Mouse (Mus musculus) ovary, postnatal 10 days (tissue): Measurements from ENCODE around the gene Chst10.

Source experiments
- DNase-seq: peaks from one replicate; pipeline ENCODE4 v3.0.0; 2022; ENCODE audit warnings: low spot score

Chst10 gene

GRCm38 (mm10) chr1:38897431-38898248 lies at the start of gene Chst10:
Gene Chst10, minus strand, starts transcription at chr1:38898161.
- DNase-seq: peak; percentile 31

- no peak for DNase-seq
These were observed 41.6 kb upstream of the Chst10 start for GRCm38 (mm10) chr1:38939608-38940007.

- DNase-seq: no peak
These were observed 40.9 kb upstream of the Chst10 start, which contains the start of gene Nms for GRCm38 (mm10) chr1:38938849-38939248. Gene Nms, plus strand, starts transcription at chr1:38939149.

GRCm38 (mm10) chr1:38936780-38937179 lies 38.8 kb upstream of the Chst10 start:
- DNase-seq: no peak

DNA sequence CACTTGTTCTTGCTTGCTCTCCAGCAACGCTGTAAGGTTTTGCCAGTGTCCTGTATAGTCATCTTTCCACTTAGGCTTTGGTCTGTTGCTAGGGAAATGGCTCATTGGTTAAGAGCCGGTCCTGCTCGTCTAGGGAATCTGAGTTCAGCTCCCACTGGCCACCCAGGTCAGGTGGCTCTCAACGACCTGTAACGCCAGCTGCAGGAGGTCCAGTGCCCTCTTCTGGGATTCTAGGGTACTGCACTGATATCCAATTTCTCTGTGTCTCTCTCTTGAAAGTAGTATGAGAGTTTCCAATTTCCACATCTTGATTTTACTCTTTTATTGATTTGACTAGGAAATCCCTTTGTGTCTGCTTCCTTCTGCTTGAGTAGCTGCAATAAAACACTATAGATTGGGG lies 36.7 kb upstream of the Chst10 start:
- DNase-seq: no peak

DNA sequence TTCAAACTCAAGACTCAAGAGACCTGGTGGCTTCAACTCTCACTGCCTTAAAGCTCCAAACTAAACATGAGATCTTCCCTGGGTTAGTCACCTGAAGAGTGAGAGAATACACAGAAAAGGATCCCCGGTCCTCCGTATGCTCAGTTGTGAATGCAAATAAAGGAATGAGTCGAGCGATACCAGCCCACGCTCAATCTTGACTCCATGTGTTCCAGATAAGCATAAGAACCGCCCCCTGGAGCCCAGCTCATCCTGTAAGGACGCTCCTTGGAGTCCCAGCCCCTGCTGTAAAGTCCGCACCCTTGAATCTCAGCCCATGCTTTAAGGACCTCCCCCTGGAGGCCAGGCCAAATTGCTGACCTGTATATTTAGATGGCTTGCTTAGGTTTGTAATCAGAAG lies 32.8 kb upstream of the Chst10 start:
- no peak for DNase-seq

DNA sequence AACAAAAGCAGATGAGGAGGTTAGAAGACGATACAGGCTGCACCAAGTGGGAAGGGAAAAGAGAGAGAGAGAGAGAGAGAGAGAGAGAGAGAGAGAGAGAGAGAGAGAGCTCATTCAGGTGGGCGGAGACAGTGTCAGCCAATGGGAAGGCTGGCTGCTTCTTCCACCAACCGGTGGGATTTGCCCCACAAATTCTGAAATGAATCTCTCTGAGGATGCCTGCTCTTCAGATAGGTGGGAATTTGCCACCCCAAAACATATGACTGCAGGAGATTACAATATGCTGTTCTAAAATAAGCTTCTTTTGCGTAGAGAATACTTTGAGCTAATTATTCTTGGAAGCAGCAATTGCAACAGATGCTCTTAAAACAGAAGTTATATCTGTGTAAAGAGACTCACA lies 31.5 kb upstream of the Chst10 start:
- no peak for DNase-seq

GRCm38 (mm10) chr1:38928996-38929395 lies 31.0 kb upstream of the Chst10 start:
- no peak for DNase-seq

DNA sequence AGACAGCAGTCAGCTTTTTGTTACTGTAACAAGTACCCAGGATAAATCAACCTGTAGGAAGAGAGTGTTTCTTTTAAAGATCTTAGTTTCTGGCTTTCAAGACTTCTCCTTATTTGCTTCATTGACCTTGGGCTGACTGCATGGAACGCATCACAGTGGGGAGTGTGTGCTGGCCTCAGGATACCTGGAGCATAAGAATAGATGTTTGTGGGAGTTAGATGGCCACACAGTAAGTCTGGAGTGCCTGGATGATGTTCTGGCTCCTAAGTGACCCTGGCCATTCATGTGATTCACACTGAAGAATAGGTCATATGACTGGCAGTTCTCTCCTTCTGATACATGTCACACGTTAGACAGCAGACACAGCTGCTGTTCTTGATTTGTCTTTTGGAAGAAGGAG lies 6.0 kb upstream of the Chst10 start:
- no peak for DNase-seq

DNA sequence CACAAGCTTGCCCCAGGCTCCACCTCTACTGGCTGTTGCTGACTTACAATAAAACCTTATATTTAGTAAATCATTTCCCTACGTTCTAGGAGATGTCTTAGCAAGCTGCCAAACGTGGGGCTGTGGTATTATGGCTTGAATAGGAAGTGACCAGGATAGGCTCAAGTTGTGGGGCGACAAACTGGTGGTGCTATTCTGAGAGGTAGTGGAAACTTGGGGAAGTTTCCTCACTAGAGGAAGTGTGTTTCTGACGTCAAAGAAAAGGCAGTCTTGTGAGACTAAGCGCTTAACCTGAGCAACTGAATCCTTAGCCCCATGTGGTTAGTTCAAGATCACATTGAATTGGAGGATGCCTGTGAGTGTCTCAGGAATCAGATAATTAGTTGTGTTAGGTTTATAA lies 4.6 kb upstream of the Chst10 start:
- no peak for DNase-seq

DNA sequence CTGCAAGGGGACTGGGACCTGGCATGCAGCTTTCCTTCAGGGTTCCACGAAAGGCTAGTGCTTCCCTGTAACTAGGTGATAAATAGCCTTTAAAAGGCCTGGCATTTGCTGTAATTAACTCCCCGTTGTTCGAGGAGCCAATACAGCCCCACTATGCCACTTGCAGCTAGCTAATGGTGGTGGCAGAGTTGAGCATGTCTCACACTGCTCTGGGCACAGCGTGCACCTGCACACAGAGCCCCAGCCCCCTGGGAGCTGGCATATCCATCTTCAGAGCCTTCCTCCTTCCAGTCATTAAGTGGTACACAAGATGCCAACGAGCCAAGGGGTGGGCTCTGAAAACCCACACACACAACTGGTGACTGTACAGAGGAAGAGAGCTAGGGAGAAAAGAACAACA lies 4.9 kb downstream of the Chst10 start:
- no peak for DNase-seq

DNA sequence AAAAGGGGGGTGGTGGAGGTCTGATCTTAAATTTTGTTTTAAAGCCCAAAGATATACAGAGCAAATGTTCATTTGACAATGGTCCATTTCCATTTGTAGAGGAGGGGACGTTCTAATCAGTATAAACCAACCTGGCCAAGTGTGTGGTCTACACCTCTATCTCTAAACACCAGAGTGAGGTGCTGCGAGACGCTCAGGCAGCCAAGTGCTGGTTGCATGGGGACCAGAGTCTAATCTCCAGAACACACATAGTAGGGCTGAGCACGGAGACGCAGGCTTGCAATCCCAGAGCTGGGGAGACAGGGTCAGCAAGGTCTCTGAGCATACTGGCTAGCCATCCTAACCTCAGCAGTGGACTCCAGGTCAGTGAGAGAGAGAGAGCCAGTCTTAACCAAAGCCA lies 6.5 kb downstream of the Chst10 start:
- no peak for DNase-seq

DNA sequence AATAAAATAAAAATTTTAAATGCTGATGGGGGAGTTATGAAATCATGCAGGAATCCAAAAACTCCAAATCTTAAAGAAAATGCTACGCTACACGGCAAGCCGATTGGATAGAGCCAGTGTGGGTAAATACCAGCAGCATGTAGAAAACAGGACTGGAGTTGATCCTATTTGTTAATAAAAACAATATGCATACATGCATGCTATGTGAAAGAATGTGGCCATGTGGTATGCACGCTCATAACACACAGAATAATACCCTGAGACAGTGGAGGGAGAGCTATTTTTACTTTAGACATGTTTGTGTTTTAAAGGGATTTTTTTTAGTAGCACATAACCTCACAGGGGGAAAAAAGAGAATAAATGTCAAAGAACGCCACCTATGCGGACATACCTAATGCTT lies 9.2 kb downstream of the Chst10 start:
- no peak for DNase-seq

- DNase-seq: no peak
These were observed 10.9 kb downstream of the Chst10 start for GRCm38 (mm10) chr1:38887011-38887410.

- DNase-seq: no peak
These were observed 11.4 kb downstream of the Chst10 start for GRCm38 (mm10) chr1:38886602-38887001.

GRCm38 (mm10) chr1:38885956-38886355 lies 12.0 kb downstream of the Chst10 start:
- DNase-seq: no peak

GRCm38 (mm10) chr1:38883766-38884165 lies 14.2 kb downstream of the Chst10 start:
- DNase-seq: no peak

DNA sequence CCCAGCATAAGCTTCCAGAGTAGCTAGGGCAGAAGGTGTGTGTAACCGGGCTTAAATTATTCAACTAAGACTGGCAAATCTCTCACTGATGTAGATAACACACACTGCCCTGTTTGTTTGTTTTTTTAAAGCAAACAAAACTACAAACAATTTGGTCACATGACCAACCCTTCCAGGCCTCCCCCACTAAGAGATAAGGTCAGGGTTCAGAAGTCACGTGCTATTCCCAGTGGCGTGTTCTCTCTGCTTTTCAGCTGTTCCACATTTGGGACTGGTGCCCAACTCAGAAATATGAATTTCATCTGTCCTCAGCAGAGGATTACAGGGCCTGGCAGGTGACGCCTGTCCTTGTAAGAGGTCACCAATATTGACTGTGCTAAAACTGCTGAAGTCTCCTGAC lies 15.2 kb downstream of the Chst10 start:
- DNase-seq: no peak

- DNase-seq: no peak
These were observed 16.6 kb downstream of the Chst10 start for GRCm38 (mm10) chr1:38881366-38881765.

GRCm38 (mm10) chr1:38876671-38877382 lies 21.1 kb downstream of the Chst10 start:
- DNase-seq: no peak

DNA sequence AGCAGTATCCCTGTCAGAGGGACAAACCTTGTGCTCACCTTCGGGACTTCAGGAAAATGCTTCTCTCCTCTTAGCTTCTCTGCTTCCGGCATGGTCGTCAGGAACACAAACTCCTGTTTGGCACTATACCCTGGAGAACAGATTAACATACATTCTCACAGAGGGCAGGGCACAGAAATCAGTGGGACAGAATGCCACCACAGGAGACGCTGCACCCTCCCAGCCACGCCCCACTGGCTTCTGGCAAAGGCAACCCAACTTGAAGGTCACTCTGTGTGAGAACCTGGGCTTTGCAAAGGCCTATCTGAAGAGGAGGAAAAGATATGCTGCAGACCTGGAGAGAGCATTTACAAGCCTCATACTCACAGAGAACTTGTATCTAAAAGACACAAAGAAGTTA lies 24.1 kb downstream of the Chst10 start:
- DNase-seq: no peak

DNA sequence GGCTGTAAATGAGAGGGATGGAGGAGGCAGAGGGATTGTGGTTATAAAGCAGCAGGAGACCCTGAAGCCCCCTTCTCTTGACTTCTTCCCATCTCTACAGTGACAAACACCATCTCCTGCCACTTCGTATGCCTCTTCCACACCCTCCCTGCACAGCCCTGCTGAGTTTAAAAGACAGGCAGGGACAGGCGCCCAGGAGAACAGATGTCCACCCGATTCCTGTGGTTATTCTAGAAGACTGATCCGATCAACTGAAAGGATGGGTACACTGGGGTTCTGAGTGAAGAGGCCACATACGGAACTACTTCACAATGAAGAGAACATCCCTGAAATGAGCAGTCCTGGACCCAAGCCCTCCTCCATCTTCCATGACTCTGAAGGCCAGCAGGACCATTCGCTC lies 26.1 kb downstream of the Chst10 start:
- DNase-seq: no peak

- no peak for DNase-seq
These were observed 28.4 kb downstream of the Chst10 start for GRCm38 (mm10) chr1:38869398-38870195.
